Mouse (Mus musculus) spleen, postnatal 36 days (tissue): ENCODE data around the gene Nsun2.
"Not testable (repeated sequence)": the region's sequence is repeated elsewhere in the genome, so short reads cannot be mapped to it uniquely, and the experiment has no call there.

Source experiments
- DNase-seq, 2 experiments: peaks; one replicate each; pipeline ENCODE4 v3.0.0; 2022; ENCODE audit warnings: low spot score in 2 of 2, mixed read lengths in 1 of 2

Nsun2 gene

GRCm38 (mm10) chr13:69553024-69553423 lies 19.5 kb downstream of the Nsun2 start:
- no peak for DNase-seq

GRCm38 (mm10) chr13:69554255-69554654 lies 20.7 kb downstream of the Nsun2 start:
- no peak for DNase-seq

GRCm38 (mm10) chr13:69555045-69555444 lies 21.5 kb downstream of the Nsun2 start:
- no peak for DNase-seq

GRCm38 (mm10) chr13:69555957-69556482 lies 22.5 kb downstream of the Nsun2 start:
- no peak for DNase-seq

- DNase-seq, result no peak
These were observed 23.2 kb downstream of the Nsun2 start for GRCm38 (mm10) chr13:69556728-69557127.

GRCm38 (mm10) chr13:69558098-69558660 lies 24.6 kb downstream of the Nsun2 start:
- DNase-seq, result no peak

- DNase-seq, result no peak
These were observed 25.9 kb downstream of the Nsun2 start for GRCm38 (mm10) chr13:69559291-69559961.

GRCm38 (mm10) chr13:69562004-69562403 lies 28.5 kb downstream of the Nsun2 start:
- DNase-seq, result no peak

GRCm38 (mm10) chr13:69562654-69563574 lies 29.4 kb downstream of the Nsun2 start:
- DNase-seq, result no peak

- DNase-seq, result no peak
These were observed 30.4 kb downstream of the Nsun2 start for GRCm38 (mm10) chr13:69563905-69564304.

- DNase-seq, result no peak
These were observed 31.0 kb downstream of the Nsun2 start for GRCm38 (mm10) chr13:69564573-69564972.

GRCm38 (mm10) chr13:69565401-69565800 lies 31.9 kb downstream of the Nsun2 start:
- not testable (repeated sequence) for DNase-seq

GRCm38 (mm10) chr13:69569201-69569600 lies 35.7 kb downstream of the Nsun2 start:
- no peak for DNase-seq

GRCm38 (mm10) chr13:69572594-69572993 lies 39.0 kb downstream of the Nsun2 start:
- DNase-seq, result no peak

- DNase-seq, result no peak
These were observed 43.1 kb downstream of the Nsun2 start for GRCm38 (mm10) chr13:69576676-69577075.

GRCm38 (mm10) chr13:69577181-69577834 lies 43.8 kb downstream of the Nsun2 start:
- no peak for DNase-seq

GRCm38 (mm10) chr13:69582411-69582810 lies 48.9 kb downstream of the Nsun2 start:
- DNase-seq, result no peak

GRCm38 (mm10) chr13:69583591-69583990 lies 50.0 kb downstream of the Nsun2 start:
- DNase-seq, result no peak

- DNase-seq, result no peak
These were observed 52.3 kb downstream of the Nsun2 start for GRCm38 (mm10) chr13:69585828-69586227.

GRCm38 (mm10) chr13:69586337-69586736 lies 52.8 kb downstream of the Nsun2 start:
- no peak for DNase-seq

GRCm38 (mm10) chr13:69587849-69588248 lies 54.3 kb downstream of the Nsun2 start:
- no peak for DNase-seq

- DNase-seq, result no peak
These were observed 54.7 kb downstream of the Nsun2 start for GRCm38 (mm10) chr13:69588263-69588662.
